Mouse (Mus musculus) embryo, embryonic 10.5 days (tissue): ENCODE measurements around the gene Rps18.
A peak's percentile ranks its signal among the peaks of the same experiment; 100 is the strongest.
"Not testable (repeated sequence)": the region's sequence is repeated elsewhere in the genome, so short reads cannot be mapped to it uniquely, and the experiment has no call there.

Experiments used
- DNase-seq: peaks from one replicate; pipeline ENCODE4 v3.0.0-alpha.2; 2015; ENCODE audit warnings: low spot score

Gene Rps18

DNA sequence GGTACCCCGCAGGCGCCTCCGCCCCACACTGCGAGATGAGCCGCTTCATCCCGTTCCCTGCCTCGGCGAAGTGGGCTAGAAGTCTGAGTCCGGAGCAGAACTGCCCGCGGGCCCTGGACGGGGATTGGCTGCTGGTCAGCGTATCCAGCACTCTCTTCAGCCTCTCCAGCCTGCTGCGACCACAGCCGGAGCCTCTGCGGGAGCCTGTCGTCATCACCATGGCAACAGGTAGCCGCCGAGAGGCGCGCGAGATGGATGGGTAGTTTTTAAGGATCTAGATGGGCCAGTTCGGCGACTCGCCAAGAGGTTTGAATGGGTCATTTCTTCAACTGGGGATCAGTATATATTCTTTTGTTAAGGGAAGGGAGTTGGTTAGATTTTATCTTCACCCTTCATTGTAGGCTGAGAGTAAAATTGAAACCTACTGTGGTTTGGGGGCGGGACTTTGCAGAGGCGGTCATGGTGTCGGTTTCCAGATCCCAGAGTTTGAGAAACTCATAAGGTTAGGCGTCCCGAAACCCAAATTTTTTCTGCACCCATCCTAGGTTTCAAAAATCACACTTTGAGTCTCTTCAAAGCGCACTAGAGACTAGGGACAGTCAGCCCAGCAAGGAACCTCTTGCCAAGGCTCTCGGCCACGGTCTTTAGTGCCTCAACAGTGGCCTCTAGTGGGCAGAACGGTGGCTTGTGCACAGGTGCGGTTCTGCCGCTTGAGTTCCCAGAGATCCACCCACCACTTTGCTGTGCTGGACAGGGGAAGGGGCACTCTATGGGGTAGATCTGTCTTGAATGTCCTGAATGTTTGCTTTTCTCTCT lies 35.3 kb downstream of the Rps18 start:
- DNase-seq = peak; percentile 92

DNA sequence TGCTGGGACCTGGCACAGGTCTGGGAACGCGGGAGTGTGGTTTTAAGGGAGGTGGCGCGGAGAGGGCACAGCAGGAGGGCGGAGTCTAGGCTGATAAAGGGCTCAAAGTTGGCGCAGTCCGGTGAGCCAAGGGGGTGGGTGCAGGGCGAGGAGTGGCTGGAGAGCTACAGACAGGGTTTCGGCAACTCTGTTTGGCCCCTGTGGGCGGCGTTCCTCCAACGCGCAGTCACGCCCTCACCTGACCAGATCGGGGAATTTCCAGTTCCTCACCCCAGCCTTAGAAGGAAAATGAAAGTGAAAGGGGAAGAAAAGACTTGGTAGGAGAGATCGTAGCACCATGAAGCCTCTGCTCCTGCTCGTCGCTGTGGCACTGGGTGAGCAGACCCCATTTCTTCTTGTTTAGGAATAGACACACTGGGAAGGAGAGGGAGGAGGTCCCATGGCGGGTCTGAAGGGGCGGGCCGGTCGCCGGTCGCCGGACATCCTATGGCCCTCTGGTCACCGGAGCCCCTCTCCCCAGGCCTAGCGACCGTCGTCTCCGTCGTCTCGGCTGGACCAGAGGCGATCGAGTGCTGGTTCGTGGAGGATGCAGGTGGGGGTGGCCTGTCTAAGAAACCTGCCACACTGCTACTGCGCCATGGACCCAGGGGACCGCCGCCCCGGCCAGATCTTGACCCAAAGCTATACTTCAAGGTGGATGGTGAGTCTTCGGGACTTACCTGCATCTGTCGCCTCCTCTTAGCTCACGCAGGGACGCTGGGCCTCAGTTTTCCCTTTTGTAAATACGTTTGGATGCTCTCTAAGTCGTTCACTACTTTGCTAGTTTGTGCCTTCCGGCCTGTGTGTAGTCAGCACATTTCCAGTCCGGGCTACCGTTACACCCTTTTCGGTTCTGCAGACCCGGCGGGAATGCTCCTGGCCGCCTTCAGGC lies 36.2 kb downstream of the Rps18 start:
- peak; percentile 65 for DNase-seq

DNA sequence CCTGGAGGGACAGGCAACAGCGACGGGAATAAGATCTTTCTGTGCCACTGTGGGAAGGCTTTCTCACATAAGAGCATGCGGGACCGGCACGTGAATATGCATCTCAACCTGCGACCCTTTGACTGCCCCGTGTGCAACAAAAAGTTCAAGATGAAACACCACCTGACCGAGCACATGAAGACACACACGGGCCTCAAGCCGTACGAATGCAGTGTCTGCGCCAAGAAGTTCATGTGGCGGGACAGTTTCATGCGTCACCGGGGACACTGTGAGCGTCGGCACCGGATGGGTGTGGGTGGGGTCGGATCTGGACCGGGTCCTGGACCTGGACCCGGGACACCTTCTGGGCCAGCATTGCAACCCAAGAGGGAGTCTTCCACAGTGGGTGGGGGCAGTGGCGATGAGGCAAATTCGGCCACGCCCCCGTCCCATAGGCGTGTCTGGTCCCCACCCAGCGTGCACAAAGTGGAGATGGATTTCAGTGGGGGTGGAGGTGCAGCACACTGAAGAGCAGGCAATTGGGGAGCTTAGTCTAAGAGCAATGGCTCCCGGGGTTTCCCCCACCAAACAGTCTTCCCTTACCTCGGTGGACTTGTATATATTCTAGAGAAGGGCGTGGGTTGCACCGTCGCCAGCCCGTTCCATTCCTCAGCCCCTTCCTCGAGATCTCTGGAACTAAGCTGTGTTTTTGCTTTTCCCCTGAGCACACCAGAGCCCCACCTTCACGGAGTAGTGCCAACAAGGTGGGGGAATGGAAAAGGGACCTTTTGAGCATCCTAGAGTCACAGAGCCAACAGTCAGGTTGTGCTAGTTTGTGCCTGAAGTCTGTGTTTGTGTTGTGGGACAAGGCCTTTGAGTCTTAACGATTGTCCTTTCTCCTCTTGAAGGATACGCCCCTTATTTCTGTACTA lies 37.3 kb downstream of the Rps18 start:
- no peak for DNase-seq

DNA sequence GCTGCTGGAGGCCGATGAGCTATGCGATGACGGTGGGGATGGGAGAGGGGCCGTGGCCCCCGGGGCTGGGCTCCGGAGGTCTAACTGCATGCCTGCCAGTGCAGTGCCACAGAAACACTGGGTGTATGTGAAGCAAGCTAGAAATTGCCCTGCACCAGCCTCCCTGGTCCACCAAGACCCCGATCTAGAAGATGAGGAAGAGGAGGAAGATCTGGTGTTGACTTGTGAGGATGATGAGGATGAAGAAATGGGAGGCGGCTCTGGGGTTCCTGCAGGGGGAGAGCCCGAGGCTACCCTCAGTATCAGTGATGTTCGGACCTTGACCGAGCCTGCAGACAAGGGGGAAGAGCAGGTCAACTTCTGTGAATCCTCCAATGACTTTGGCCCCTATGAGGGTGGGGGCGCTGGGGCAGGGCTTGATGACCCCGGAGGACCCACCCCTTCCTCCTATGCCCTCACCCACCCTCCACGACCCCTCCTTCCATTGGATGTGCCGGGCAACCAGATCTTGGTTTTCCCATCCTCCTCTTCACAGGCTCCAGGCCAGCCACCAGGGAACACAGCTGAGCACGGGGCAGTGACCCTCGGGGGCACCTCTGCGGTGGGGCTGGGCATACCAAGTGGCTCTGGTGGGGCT lies 38.0 kb downstream of the Rps18 start:
- DNase-seq = no peak

DNA sequence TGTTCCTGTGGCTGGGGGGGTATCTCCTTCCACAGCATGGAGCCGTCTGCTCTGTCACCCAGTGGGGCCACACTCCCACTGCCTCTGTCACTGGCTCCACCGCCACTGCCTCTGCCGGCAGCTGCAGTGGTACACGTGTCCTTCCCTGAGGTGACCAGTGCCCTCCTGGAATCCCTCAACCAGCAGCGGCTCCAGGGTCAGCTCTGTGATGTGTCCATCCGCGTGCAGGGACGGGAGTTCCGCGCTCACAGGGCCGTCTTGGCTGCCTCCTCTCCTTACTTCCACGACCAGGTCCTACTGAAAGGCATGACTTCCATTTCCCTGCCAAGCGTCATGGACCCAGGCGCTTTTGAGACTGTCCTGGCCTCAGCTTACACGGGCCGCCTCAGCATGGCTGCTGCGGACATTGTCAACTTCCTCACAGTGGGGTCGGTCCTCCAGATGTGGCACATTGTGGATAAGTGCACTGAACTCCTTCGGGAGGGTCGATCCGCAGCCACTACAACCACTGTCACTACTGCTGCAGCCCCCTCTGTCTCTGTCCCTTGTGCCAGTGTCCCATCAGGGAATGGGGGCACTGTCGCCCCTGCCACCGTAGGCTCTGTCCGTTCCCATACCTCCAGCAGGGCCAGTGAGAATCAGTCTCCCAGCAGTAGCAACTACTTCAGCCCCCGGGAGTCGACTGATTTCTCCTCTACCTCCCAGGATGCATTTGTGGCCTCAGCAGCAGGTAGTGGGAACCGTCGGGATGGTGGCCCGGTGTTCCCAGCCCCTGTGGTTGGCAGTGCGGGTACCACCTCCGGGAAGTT lies 38.8 kb downstream of the Rps18 start:
- DNase-seq = no peak

DNA sequence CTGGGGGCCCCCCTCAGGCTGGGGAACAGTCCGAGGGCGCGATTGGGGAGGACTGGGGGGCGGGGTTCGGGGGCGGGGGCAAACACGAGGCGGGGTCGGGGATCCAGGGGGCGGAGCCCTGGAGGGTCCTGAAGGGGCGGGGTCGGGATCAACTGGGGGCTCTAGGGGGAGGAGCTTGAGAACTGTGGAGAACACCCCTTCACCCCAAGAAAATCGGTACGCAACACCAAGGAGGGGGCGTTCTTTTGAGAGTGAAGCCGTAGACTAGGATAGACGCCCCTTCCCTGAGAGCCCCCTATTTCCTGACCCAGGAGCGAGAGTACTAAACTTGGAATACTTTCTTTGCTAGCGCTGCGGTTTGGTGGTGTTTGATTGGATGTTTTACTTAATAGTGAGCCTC lies 39.5 kb downstream of the Rps18 start:
- peak; percentile 84 for DNase-seq

DNA sequence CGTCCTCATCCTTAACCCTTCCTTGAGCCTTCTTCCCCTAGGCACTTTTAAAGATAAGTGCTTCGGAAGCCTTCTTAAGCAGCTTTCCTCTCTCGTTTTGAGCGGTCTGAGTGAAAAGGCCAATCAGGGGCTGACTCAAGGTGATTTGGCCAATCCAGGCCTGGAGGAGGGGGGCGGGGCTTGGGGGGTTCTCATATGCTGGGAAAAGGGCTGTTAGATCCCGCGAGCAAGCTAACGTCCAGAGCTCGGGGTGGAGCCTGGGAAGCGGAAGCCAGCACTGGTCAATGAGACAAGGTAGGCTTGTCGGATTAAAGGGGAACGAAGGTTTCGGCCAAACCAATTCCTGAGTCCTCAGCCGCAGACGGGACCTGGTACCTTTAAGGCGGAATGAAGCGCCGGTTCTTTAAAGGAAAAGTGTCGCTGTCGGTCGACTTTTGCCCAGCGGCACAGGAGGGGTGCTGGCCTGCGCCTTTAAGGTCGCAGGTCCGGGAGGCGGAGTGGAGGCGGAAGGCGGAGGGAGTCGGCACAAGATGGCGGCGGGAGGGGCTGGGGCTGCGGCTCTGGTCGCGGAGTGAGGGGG lies 40.0 kb downstream of the Rps18 start, which contains the start of the genes Tapbp and Zbtb22:
Gene Tapbp, plus strand, starts transcription at position 229 of the 580 bp plus-strand sequence.
Gene Zbtb22, plus strand, starts transcription at position 234 of the 580 bp plus-strand sequence.
- DNase-seq = peak; percentile 99

DNA sequence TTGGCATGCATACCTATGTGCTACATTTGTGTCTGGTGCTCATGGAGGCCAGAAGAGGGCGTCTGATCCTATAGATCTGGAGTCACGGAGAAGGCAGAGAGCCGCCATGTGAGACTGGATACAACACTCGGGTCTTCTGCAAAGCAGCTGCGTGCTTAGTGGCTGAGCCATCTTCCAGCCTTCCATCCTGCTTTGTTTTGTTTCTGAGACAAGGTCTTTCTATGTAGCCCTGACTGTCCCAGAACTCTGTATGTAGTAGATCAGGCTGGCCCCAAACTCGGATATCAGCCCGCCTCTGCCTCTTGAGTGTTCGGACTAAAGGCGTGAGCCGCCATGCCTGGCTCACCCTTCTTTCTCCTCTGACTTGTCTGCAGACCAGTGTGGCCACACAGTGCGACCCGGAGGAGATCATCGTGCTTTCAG lies 40.8 kb downstream of the Rps18 start:
- DNase-seq = no peak

DNA sequence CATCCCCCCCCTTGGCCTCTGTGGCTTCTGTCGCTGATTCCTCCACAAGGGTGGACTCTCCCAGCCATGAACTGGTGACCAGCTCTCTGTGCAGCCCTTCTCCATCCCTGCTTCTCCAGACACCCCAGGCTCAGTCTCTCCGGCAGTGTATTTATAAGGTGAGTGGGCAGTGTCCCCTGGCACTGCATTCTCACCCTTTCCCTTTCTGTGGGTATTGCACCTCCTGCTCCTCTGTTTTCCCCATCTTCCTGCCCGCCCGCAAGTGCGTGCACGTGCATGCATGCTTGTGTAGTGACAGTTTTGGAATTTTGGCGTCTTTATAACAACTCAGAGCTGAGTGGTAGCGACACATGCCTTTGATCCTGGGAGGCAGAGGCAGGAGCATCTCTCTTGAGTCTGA lies 41.9 kb downstream of the Rps18 start:
- DNase-seq = no peak

DNA sequence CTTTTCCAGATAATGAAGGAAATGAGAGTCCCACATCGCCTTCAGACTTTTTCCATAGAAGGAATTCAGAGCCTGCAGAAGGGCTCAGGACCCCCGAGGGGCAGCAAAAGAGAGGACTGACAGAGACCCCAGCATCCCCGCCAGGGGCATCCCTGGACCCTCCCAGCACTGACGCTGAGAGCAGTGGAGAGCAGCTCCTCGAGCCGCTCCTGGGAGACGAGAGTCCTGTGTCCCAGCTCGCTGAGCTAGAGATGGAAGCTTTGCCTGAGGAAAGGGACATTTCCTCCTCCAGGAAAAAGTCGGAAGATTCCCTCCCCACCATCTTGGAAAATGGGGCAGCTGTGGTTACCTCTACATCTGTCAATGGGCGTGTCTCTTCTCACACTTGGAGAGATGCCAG lies 42.5 kb downstream of the Rps18 start:
- no peak for DNase-seq

DNA sequence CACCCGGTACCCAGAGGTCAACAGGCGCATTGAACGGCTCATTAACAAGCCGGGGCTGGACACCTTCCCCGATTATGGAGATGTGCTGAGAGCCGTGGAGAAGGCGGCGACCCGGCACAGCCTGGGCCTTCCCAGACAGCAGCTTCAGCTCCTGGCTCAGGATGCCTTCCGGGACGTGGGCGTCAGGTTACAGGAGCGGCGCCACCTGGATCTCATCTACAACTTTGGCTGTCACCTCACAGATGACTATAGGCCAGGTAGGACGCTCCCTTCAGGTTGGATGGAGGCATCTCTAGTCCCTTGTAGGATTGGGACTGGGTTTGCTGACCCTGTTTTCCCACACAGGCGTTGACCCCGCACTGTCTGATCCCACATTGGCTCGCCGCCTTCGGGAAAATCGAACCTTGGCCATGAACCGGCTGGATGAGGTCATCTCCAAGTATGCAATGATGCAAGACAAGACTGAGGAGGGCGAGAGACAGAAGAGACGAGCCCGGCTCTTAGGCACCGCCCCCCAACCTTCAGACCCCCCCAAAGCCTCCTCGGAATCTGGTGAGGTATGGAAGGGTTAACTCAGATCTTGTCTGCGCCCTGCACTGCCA lies 43.9 kb downstream of the Rps18 start:
- no peak for DNase-seq

DNA sequence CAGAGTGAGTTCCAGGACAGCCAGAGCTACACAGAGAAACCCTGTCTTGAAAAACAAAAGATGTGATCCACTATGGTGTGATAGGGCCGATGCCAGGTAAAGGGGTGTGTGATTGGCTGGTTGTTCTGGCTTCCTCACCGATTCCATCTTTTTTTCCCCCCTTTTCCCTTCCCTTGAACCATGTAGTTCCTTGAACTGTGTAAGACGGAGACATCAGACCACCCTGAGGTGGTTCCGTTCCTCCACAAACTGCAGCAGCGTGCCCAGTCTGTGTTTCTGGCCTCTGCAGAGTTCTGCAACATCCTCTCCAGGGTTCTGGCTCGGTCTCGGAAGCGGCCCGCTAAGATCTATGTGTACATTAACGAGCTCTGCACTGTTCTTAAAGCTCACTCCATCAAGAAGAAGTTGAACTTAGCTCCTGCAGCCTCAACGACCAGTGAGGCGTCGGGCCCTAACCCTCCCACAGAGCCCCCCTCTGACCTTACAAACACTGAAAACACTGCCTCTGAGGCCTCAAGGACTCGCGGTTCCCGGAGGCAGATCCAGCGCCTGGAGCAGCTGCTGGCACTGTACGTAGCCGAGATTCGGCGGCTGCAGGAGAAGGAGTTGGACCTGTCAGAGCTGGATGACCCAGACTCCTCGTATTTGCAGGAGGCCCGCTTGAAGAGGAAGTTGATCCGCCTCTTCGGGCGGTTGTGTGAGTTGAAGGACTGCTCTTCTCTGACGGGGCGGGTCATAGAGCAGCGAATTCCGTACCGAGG lies 44.6 kb downstream of the Rps18 start:
- DNase-seq = no peak

DNA sequence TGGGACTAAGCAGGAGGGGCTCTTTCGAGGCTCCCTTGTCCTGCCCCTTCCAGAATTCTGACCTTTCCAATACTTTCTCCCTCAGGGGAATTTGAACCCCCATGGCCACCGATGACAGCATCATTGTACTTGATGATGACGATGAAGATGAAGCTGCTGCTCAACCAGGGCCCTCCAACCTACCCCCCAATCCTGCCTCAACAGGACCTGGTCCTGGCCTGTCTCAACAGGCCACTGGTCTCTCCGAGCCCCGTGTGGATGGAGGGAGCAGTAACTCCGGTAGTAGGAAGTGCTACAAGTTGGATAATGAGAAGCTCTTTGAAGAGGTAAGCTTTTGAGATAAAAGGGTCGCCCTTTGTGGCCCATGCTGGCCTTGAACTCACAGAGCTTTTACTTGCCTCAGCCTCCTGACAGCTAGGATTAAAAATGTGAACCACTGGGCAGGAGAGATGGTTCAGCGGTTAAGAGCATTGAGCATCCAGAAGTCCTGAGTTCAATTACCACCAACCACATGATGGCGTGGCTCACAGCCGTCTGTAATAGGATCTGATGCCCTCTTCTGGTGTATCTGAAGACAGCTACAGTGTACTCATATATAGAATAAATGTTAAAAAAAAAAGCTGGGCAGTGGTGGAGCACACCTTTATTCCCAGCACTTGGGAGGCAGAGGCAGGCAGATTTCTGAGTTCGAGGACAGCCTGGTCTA lies 45.3 kb downstream of the Rps18 start:
- no peak for DNase-seq

DNA sequence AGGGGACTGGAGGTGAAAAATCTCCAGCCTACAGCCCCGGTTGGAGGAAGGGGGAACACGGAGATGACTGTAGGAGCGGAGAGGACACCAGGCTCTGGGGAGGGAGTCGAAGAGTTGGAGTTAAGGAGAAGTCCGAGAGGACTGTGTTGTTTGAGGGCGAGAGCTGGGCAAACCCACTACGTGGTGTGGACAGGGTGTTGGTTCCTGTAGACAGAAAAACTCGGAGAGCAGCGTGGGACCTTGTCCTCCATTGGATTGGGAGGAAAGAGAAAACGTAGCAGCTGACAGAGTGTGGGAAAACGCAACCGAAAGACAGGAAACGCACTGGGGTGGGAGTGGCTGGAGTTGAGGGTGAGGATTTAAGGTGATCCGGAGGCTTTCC lies 45.9 kb downstream of the Rps18 start:
- DNase-seq = peak; percentile 38

DNA sequence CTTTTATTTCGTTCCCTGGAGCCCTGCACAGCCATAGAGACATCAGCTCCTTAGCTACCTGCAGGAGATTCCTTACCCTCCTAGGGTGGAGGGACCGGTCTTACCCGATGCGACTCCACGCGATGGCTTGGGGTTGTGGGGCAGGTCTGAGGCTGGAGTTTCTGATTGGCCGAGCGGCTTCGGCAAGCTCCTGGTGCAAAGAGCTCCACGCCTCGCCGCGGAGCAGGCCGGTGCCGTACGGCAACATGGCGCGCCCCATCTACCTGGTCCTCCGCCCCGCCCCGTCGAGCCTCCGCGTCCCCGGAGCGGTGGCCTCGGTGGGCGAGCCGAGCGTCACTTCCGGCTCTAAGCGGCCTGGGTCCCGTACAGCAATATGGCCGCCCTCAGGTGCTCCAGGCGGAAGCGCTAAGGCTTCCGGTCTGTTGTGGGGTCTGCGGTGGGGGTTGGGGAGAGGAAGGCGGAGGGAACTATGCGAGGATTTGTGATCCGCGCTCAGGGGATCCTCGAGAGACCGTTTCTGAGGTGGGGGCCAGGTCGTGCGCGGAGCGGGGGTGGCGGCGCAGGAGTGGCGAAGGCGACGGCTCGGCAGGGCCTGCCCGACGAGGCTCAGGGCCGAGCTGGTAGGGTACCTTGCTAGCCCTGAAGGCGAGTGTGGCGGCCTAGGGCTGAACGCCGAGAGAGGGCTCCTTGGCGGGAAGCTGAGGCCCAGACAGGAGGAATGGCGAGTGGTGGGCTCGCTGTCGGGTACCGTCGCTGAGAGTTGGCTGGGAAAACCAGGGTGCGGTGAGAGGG lies 46.5 kb downstream of the Rps18 start, which contains the start of gene Daxx:
Gene Daxx, plus strand, starts transcription at position 338 of the 792 bp plus-strand sequence.
- DNase-seq = peak; percentile 99

DNA sequence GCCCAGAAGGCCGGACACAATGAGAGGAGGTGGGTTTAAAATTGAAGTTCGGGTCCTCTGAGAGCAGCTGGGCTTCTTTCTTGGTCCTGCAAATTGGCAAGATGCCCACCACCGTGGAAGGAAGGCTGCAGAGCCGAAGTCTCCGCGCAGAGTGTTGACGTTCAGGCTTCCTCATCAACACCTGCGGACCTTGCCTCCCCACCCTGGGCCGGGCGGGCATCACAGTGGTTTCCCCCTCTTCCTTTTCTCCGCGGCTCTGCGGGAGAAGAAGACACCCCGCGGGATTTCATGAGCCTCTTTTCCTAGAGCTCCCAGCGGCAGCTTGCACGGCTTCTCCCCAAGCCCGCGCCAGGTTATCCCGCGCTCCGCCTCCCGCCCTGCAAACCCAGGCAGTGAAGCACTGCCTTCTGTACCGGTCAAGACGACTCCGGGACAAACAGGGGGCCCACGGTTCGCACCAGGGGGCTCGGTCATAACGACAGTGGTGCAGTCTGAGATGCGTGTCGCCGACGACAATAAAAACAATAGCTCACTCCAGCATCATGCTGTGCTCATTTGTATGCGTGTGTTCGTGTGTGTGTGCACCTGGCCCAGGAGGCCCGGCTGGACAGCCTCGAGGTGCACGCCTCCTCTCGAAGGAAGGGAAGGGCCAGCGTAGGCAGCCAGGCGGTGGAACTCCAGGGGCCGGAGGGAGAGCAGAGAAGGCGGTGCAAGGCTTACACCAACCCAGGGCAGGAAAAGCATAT lies 47.3 kb downstream of the Rps18 start:
- DNase-seq = peak; percentile 45

DNA sequence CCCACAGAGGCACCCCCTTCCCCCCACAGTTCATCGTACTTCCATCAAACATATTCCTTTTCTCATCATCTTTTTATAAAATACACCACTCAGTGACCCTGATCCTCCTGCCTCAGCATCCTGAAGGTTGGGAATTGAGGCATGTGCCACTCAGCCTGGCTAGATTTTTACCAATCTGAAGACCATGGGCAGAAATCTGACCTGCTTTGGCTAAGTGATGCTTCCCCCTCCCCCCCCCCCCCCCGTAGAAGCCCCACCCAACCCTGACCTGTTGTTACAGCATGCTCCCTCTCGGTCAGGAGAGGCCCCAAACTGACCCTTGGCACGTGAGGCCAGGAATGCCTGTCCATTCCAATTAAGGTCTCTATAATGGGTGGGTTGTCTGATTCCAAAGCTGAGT lies 51.0 kb downstream of the Rps18 start, which contains the start of gene Platr17:
Gene Platr17, plus strand, starts transcription at position 301 of the 400 bp plus-strand sequence.
- DNase-seq = not testable (repeated sequence)
